Mouse (Mus musculus) heart, postnatal 0 days (tissue): ENCODE measurements around the gene Armcx5. TPM values are rescaled to one million over a fixed set of nuclear protein-coding genes. Genes with fewer than 3 reads are reported as not detected.

Source experiments
- microRNA counts: library from miRNA; unstranded; fragments of <30 nt; microRNA quantifications from one replicate; lab custom pipeline; 2015
- microRNA-seq: library from miRNA; unstranded; fragments of <30 nt; microRNA quantifications from one replicate; pipeline ENCODE4, GENCODE M21; 2016
- polyA plus RNA-seq: library from polyadenylated mRNA; unstranded; fragments of >200 nt; fragmentation: Nextera tagmentation; extraction: Ambion mirVana; gene quantifications from 2 replicates; pipeline ENCODE4 v1.2.1, GENCODE M21; 2015
- total RNA-seq: library from RNA; depleted of rRNA; stranded (reverse); fragments of >200 nt; gene quantifications from 2 replicates; pipeline ENCODE4 v1.2.3, GENCODE M21; 2014; ENCODE audit warnings: low replicate concordance; rRNA removed

The Armcx5 gene
- total and polyA plus RNA-seq, 2 experiments from 2014 or later = 4.8 to 12.3 TPM

MicroRNA genes within 50 kb of the gene (microRNA counts, 519-probe panel; counts per million panel counts)
- not detected for microRNA mmu-miR-1970 (lab: Ali Mortazavi, UCI)

Small RNA genes lying within 50 kb of the gene (microRNA-seq; reads per million reads assigned to microRNA genes)
- gene Mir1970 (not detected), gene Mir7646 (not detected)

Other genes with a start within 250 kb of the Armcx5 start
- not detected in 2 replicates for gene AV320801, start 248.1 kb upstream of the Armcx5 start, total RNA-seq
- gene AV320801, start 248.1 kb upstream of the Armcx5 start, polyA plus RNA-seq = not detected in 2 replicates
- 0.81 TPM in 1 of 2 replicates, not detected in the other for gene Nxf7, start 144.0 kb upstream of the Armcx5 start, total RNA-seq
- gene Nxf7, start 144.0 kb upstream of the Armcx5 start, polyA plus RNA-seq = 0.16 and 0.18 TPM in 2 replicates
- not detected in 2 replicates for gene Prame, start 115.0 kb upstream of the Armcx5 start, total RNA-seq
- gene Prame, start 115.0 kb upstream of the Armcx5 start, polyA plus RNA-seq = not detected in 2 replicates
- gene Tcp11x2, start 48.9 kb upstream of the Armcx5 start, total RNA-seq = not detected in 2 replicates
- not detected in 2 replicates for gene Tcp11x2, start 48.9 kb upstream of the Armcx5 start, polyA plus RNA-seq
- not detected in 2 replicates for gene Tmsb15a, start 17.5 kb upstream of the Armcx5 start, total RNA-seq
- gene Tmsb15a, start 17.5 kb upstream of the Armcx5 start, polyA plus RNA-seq = 0.88 TPM in 1 of 2 replicates, not detected in the other
- 16.7 and 23.0 TPM in 2 replicates for gene Gprasp1, start within 50 bp of the Armcx5 start, total RNA-seq
- gene Gprasp1, start within 50 bp of the Armcx5 start, polyA plus RNA-seq = 11.7 and 13.0 TPM in 2 replicates
- 40.5 and 44.6 TPM in 2 replicates for gene Bhlhb9, start 54.9 kb downstream of the Armcx5 start, total RNA-seq
- 47.1 and 48.8 TPM in 2 replicates for gene Bhlhb9, start 54.9 kb downstream of the Armcx5 start, polyA plus RNA-seq
- 8.8 and 13.3 TPM in 2 replicates for gene Gprasp2, start 96.3 kb downstream of the Armcx5 start, total RNA-seq
- gene Gprasp2, start 96.3 kb downstream of the Armcx5 start, polyA plus RNA-seq = 6.7 and 7.0 TPM in 2 replicates